Mouse (Mus musculus) erythroblast, embryonic 14.5 days (primary cell): ENCODE data around the gene Mcf2l.

Experiments
- GATA1 ChIP-seq: IDR thresholded peaks from 2 replicates; pipeline ENCODE4 v1.6.1; 2012; ENCODE audit warnings: low read length, inconsistent platforms, mixed read lengths
- TAL1 ChIP-seq: IDR thresholded peaks from 3 replicates; pipeline ENCODE4 v1.6.1; 2012; ENCODE audit warnings: low read length, inconsistent platforms, mixed read lengths

- TF ChIP-seq GATA1 (no peak), TAL1 (no peak)
Measured at GRCm38 (mm10) chr8:12842342-12842995, 31.1 kb upstream of the Mcf2l start.
